Mouse (Mus musculus): ENCODE measurements around the gene Tldc2. TPM values are rescaled to one million over a fixed set of nuclear protein-coding genes. Genes with fewer than 3 reads are reported as not detected.

Gene Tldc2
- total and polyA plus RNA-seq, 3 experiments, result not detected

GRCm38 (mm10) chr2:157064136-157064535, 22.7 kb upstream of the Tldc2 start:
- Histone ChIP-seq H3K79me2 (replicated peaks; ENCODE audit: control insufficient read depth, extremely low read depth, insufficient read depth, poor library complexity, severe bottlenecking) (no peaks in the 10 kb centered on the region), H3K4me1 (ENCODE audit: control insufficient read depth in 1 of 2, insufficient read depth in 2 of 2) (peaks cover 13 to 54% of the 10 kb centered on the region in 2 experiments), H3K9me3 (replicated peaks; ENCODE audit: low read length) (no peaks in the 10 kb centered on the region), H3K36me3 (replicated peaks in 1 of 2; ENCODE audit: control insufficient read depth in 1 of 2, insufficient read depth in 1 of 2, low read length in 1 of 2) (no peaks in the 10 kb centered on the region), H3K27ac (ENCODE audit: insufficient read depth, low read depth) (no peak overlapping the region), H3K27me3 (replicated peaks) (no peaks in the 10 kb centered on the region), H3K9ac (ENCODE audit: insufficient read depth, low read depth) (no peak overlapping the region), H3K4me3 (replicated peaks in 1 of 3; ENCODE audit: low read depth in 2 of 3, low read length in 2 of 3, poor library complexity in 1 of 3) (no peak overlapping the region), H3K4me2 (ENCODE audit: insufficient read depth, low read depth, poor library complexity, severe bottlenecking) (no peak overlapping the region)
- no peak for DNase-seq (ENCODE audit: extremely low read depth)
- dilution Hi-C loops (cut with MboI; ENCODE audit: extremely low pct_ligation_motif_present, extremely low pct_unique_long_range_greater_than_20kb, low sequenced_read_pairs) (no loop called here), in situ Hi-C loops (cut with MboI; ENCODE audit: low pct_ligation_motif_present, low pct_unique_long_range_greater_than_20kb, low sequenced_read_pairs) (no loop called here)
- TF ChIP-seq ZC3H11A (IDR thresholded peaks at IDR 0.05; ENCODE audit: low read depth, low read length) (no peak), JUND (conservative IDR thresholded peaks at IDR 0.05; ENCODE audit: low read depth, low read length) (no peak), ETS1 (conservative IDR thresholded peaks at IDR 0.05; ENCODE audit: low read depth, low read length) (peak; percentile 23; the same call in 1 of the 2 replicates), TBP (conservative IDR thresholded peaks at IDR 0.05; ENCODE audit: low read depth, low read length) (no peak), UBTF (IDR thresholded peaks at IDR 0.05; ENCODE audit: low read depth, low read length) (no peak), ZMIZ1 (IDR thresholded peaks at IDR 0.05; ENCODE audit: low read depth, low read length) (no peak), KAT2A (IDR thresholded peaks at IDR 0.05; ENCODE audit: insufficient replicate concordance, low read length) (no peak), ELF1 (IDR thresholded peaks at IDR 0.05; ENCODE audit: low read depth, low read length) (no peak)

- Histone ChIP-seq H3K9ac (ENCODE audit: insufficient read depth, low read depth) (no peak overlapping the region), H3K27ac (ENCODE audit: insufficient read depth, low read depth) (no peak overlapping the region), H3K9me3 (replicated peaks; ENCODE audit: low read length) (no peaks in the 10 kb centered on the region), H3K27me3 (replicated peaks) (no peaks in the 10 kb centered on the region), H3K79me2 (replicated peaks; ENCODE audit: control insufficient read depth, extremely low read depth, insufficient read depth, poor library complexity, severe bottlenecking) (no peaks in the 10 kb centered on the region), H3K4me1 (ENCODE audit: control insufficient read depth in 1 of 2, insufficient read depth in 2 of 2) (peaks cover 23 to 55% of the 10 kb centered on the region in 2 experiments), H3K36me3 (replicated peaks in 1 of 2; ENCODE audit: control insufficient read depth in 1 of 2, insufficient read depth in 1 of 2, low read length in 1 of 2) (no peaks in the 10 kb centered on the region), H3K4me2 (ENCODE audit: insufficient read depth, low read depth, poor library complexity, severe bottlenecking) (no peak overlapping the region), H3K4me3 (replicated peaks in 1 of 3; ENCODE audit: low read depth in 2 of 3, low read length in 2 of 3, poor library complexity in 1 of 3) (no peak overlapping the region)
- TF ChIP-seq TCF12 (IDR thresholded peaks at IDR 0.05; ENCODE audit: low read depth, low read length) (no peak), IRF4 (IDR thresholded peaks at IDR 0.05; ENCODE audit: low read depth, low read length) (no peak), TBP (conservative IDR thresholded peaks at IDR 0.05; ENCODE audit: low read depth, low read length) (no peak), UBTF (IDR thresholded peaks at IDR 0.05; ENCODE audit: low read depth, low read length) (no peak), KAT2A (IDR thresholded peaks at IDR 0.05; ENCODE audit: insufficient replicate concordance, low read length) (no peak), NELFE (IDR thresholded peaks at IDR 0.05; ENCODE audit: low read depth, low read length) (no peak), MXI1 (IDR thresholded peaks at IDR 0.05; ENCODE audit: low read depth, low read length) (no peak), BHLHE40 (IDR thresholded peaks at IDR 0.05; ENCODE audit: low read depth, low read length) (no peak), SIN3A (IDR thresholded peaks at IDR 0.05; ENCODE audit: low read length) (no peak), NRF1 (IDR thresholded peaks at IDR 0.05; ENCODE audit: low read depth, low read length) (no peak), CHD1 (IDR thresholded peaks at IDR 0.05; ENCODE audit: low read depth, low read length) (no peak), ETS1 (conservative IDR thresholded peaks at IDR 0.05; ENCODE audit: low read depth, low read length) (no peak), ZMIZ1 (IDR thresholded peaks at IDR 0.05; ENCODE audit: low read depth, low read length) (no peak), JUN (IDR thresholded peaks at IDR 0.05; ENCODE audit: insufficient read depth, low read depth, low read length) (no peak), CTCF (conservative IDR thresholded peaks at IDR 0.05 in 1 of 2, IDR thresholded peaks at IDR 0.05 in 1 of 2; ENCODE audit: low read depth in 2 of 2, low read length in 2 of 2) (no peak)
- dilution Hi-C loops (cut with MboI; ENCODE audit: extremely low pct_ligation_motif_present, extremely low pct_unique_long_range_greater_than_20kb, low sequenced_read_pairs) (no loop called here), in situ Hi-C loops (cut with MboI; ENCODE audit: low pct_ligation_motif_present, low pct_unique_long_range_greater_than_20kb, low sequenced_read_pairs) (no loop called here)
- DNase-seq (ENCODE audit: extremely low read depth), result no peak
These were observed 21.6 kb upstream of the Tldc2 start for GRCm38 (mm10) chr2:157064978-157065878.

All from CH12.LX (cell line).